Mouse (Mus musculus) hindbrain, postnatal 0 days (tissue): ENCODE measurements at regions not wholly inside any gene's neighbourhood (a gene's known extent, or its start where the extent isn't known, plus 50 kb on each side); places are given as distances from the start of the nearest gene placed in this dataset.

Source experiments
- ATAC-seq: fragments of 200-750 bp; cut with Nextera tagmentation; 2 replicates; pipeline ENCODE4 v1.8.0; 2017; ENCODE audit warnings: mild to moderate bottlenecking, moderate TSS enrichment, moderate library complexity
- DNase-seq: peaks from one replicate; pipeline ENCODE4 v3.0.0-alpha.2; 2015; ENCODE audit warnings: low spot score
- H3K27ac ChIP-seq: fragments of 300-500 bp; sonication (generic); 2 replicates; pipeline ENCODE4 v1.5.1; 2014; ENCODE audit warnings: mild to moderate bottlenecking
- H3K27me3 ChIP-seq: fragments of 300-500 bp; sonication (generic); 2 replicates; pipeline ENCODE4 v1.6.1; 2014; ENCODE audit warnings: low read length, mixed read lengths; ENCODE audit not compliant: insufficient read depth
- H3K36me3 ChIP-seq: fragments of 300-500 bp; sonication (generic); 2 replicates; pipeline ENCODE4 v1.6.1; 2014; ENCODE audit warnings: low read length, mixed read lengths; ENCODE audit not compliant: insufficient read depth
- H3K4me1 ChIP-seq: fragments of 300-500 bp; sonication (generic); 2 replicates; pipeline ENCODE4 v1.6.1; 2014; ENCODE audit warnings: antibody characterized with exemption, low read length, mixed read lengths; ENCODE audit not compliant: insufficient read depth
- H3K4me2 ChIP-seq: fragments of 300-500 bp; sonication (generic); 2 replicates; pipeline ENCODE4 v1.6.1; 2014; ENCODE audit warnings: low read depth, mild to moderate bottlenecking, low read length, moderate library complexity, mixed read lengths
- H3K4me3 ChIP-seq: fragments of 300-500 bp; sonication (generic); 2 replicates; pipeline ENCODE4 v1.5.1; 2014; ENCODE audit warnings: low read length
- H3K9ac ChIP-seq: fragments of 300-500 bp; sonication (generic); replicated peaks from 2 replicates; pipeline ENCODE4 v1.6.1; 2014; ENCODE audit warnings: mild to moderate bottlenecking, low read length, moderate library complexity, mixed read lengths
- H3K9me3 ChIP-seq: fragments of 300-500 bp; sonication (generic); 2 replicates; pipeline ENCODE4 v1.6.1; 2016; ENCODE audit warnings: low read length, mixed read lengths
- CTCF ChIP-seq: IDR thresholded peaks from 2 replicates; pipeline ENCODE4 v1.5.1; 2016; ENCODE audit warnings: antibody characterized with exemption, control low read depth, low read depth
- WGBS: fragments of 180-500 bp; shearing (Covaris S2); extraction: QIAGEN DNeasy Blood & Tissue Kit; methylation state at CpG from one replicate; pipeline ENCODE4 v1.1.7; 2014; 5-methylcytosine and 5-hydroxymethylcytosine counted together

GRCm38 (mm10) chr12:110186381-110186780 is 92.5 kb upstream of the Dio3 start:
- no peak for ATAC-seq
- no peak for DNase-seq
- no peak overlapping the region for H3K4me2 ChIP-seq

GRCm38 (mm10) chr12:110186911-110187245 is 92.0 kb upstream of the Dio3 start:
- Histone ChIP-seq H3K9me3 (no peaks in the 10 kb centered on the region), H3K36me3 (no peaks in the 10 kb centered on the region), H3K4me3 (no peak overlapping the region), H3K27me3 (peaks cover 44% of the 10 kb centered on the region), H3K9ac (no peak overlapping the region), H3K27ac (no peak overlapping the region), H3K4me1 (peaks cover 3% of the 10 kb centered on the region; the same call in 1 of the 2 replicates), H3K4me2 (no peak overlapping the region)
- no peak for TF ChIP-seq CTCF
- ATAC-seq (no peak), DNase-seq (no peak)
- WGBS: 18% methylated on average over 10 of the region's 10 CpGs

More at GRCm38 (mm10) chr12:110186381-110186780, 92.5 kb upstream of the Dio3 start:
- Histone ChIP-seq H3K9me3 (no peaks in the 10 kb centered on the region), H3K4me1 (peaks cover 3% of the 10 kb centered on the region; the same call in 1 of the 2 replicates), H3K4me3 (no peak overlapping the region), H3K27ac (no peak overlapping the region), H3K36me3 (no peaks in the 10 kb centered on the region), H3K9ac (no peak overlapping the region), H3K27me3 (peaks cover 44% of the 10 kb centered on the region)
- WGBS: 36% methylated on average over 3 of the region's 3 CpGs
- no peak for TF ChIP-seq CTCF

- Histone ChIP-seq H3K9ac (no peak overlapping the region), H3K4me2 (peak overlapping the region; percentile 35), H3K4me1 (peaks cover 3% of the 10 kb centered on the region; the same call in 1 of the 2 replicates), H3K4me3 (no peak overlapping the region), H3K36me3 (no peaks in the 10 kb centered on the region), H3K27ac (no peak overlapping the region), H3K27me3 (peaks cover 44% of the 10 kb centered on the region), H3K9me3 (no peaks in the 10 kb centered on the region)
- DNase-seq: no peak
- 3% methylated on average over 49 of the region's 49 CpGs for WGBS
- ATAC-seq: no peak
- no peak for TF ChIP-seq CTCF
Measured at GRCm38 (mm10) chr12:110187246-110188135, 91.4 kb upstream of the Dio3 start.

DNA sequence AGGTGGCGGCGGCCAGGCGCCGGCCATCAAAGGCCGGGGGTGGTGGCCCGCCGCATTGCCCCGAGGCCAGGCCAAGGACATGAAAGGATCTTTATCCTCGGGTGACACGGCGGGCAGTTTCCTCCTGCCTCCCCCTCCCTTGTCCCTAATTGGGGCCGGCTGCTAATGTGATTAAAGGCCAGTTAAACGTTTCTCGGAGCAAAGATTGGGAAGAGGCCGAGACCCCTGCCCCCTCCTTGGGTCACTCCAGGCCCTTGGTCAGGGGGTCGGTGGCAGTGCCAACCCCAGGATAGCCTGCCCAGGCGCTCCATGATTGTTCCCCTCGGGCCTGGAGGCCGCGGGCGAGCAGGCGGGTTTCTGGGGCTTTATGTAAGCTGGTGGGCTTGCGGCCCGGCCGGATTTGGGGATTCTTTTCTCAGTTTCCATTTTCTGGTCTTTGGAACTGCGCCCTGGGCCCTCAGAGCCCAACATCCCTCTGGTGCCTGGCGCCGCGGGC is 90.7 kb upstream of the Dio3 start:
- no peak overlapping the region for H3K27ac ChIP-seq
- no peak for ATAC-seq
- peaks cover 44% of the 10 kb centered on the region for H3K27me3 ChIP-seq
- DNase-seq: no peak
- H3K4me1 ChIP-seq: peaks cover 3% of the 10 kb centered on the region; the same call in 1 of the 2 replicates
- peak overlapping the region; percentile 35 for H3K4me2 ChIP-seq
- H3K9ac ChIP-seq: no peak overlapping the region
- H3K9me3 ChIP-seq: no peaks in the 10 kb centered on the region
- 2% methylated on average over 29 of the region's 29 CpGs for whole genome bisulfite sequencing
- no peak for TF ChIP-seq CTCF
- H3K36me3 ChIP-seq: no peaks in the 10 kb centered on the region
- H3K4me3 ChIP-seq: 0 out of 2 replicates have a peak overlapping the region, but pooled peaks have one; percentile 8

GRCm38 (mm10) chr12:110188641-110189328 is 90.1 kb upstream of the Dio3 start:
- Histone ChIP-seq H3K27me3 (peaks cover 44% of the 10 kb centered on the region), H3K9me3 (no peaks in the 10 kb centered on the region), H3K36me3 (no peaks in the 10 kb centered on the region), H3K9ac (no peak overlapping the region), H3K4me2 (peak overlapping the region; percentile 35; the same call in 1 of the 2 replicates), H3K4me1 (peaks cover 3% of the 10 kb centered on the region; the same call in 1 of the 2 replicates), H3K27ac (no peak overlapping the region), H3K4me3 (peak overlapping the region; percentile 8; the same call in 1 of the 2 replicates)
- DNase-seq: no peak
- TF ChIP-seq CTCF: no peak
- 1% methylated on average over 39 of the region's 39 CpGs for WGBS
- ATAC-seq: no peak

GRCm38 (mm10) chr12:110189329-110189642 is 89.6 kb upstream of the Dio3 start:
- DNase-seq (no peak), ATAC-seq (no peak)
- H3K27ac ChIP-seq: no peak overlapping the region
- no peak overlapping the region for H3K9ac ChIP-seq
- peaks cover 3% of the 10 kb centered on the region; the same call in 1 of the 2 replicates for H3K4me1 ChIP-seq
- 0 out of 2 replicates have a peak overlapping the region, but pooled peaks have one; percentile 0 for H3K4me2 ChIP-seq
- peaks cover 44% of the 10 kb centered on the region for H3K27me3 ChIP-seq
- TF ChIP-seq CTCF: no peak
- H3K36me3 ChIP-seq: no peaks in the 10 kb centered on the region
- WGBS: 2% methylated on average over 19 of the region's 19 CpGs
- H3K4me3 ChIP-seq: peak overlapping the region; percentile 6
- H3K9me3 ChIP-seq: no peaks in the 10 kb centered on the region
